Mouse (Mus musculus) ES-Bruce4 (cell line): ENCODE measurements at regions not wholly inside any gene's neighbourhood (a gene's known extent, or its start where the extent isn't known, plus 50 kb on each side); places are given as distances from the start of the nearest gene placed in this dataset.

Source experiments
- CTCF ChIP-seq: IDR thresholded peaks from one replicate; pipeline ENCODE4 v1.8.1; 2011; ENCODE audit warnings: low read depth, low read length
- EP300 ChIP-seq: IDR thresholded peaks from 2 replicates; pipeline ENCODE4 v1.6.1; 2011; ENCODE audit warnings: low read depth, low read length; ENCODE audit not compliant: insufficient read depth
- POLR2A ChIP-seq: IDR thresholded peaks from one replicate; pipeline ENCODE4 v1.8.1; 2011; ENCODE audit warnings: low read length; ENCODE audit not compliant: insufficient read depth

GRCm38 (mm10) chr19:59784401-59785046 is 158.9 kb downstream of the Rab11fip2 start:
- TF ChIP-seq CTCF (no peak), POLR2A (no peak), EP300 (no peak)
